Mouse (Mus musculus) retina, postnatal 7 days (tissue): ENCODE data around the gene Ralgapa2.
"Not testable (repeated sequence)": the region's sequence is repeated elsewhere in the genome, so short reads cannot be mapped to it uniquely, and the experiment has no call there.

Experiments
- DNase-seq: peaks from one replicate; pipeline ENCODE4 v3.0.0-alpha.2; 2012; ENCODE audit warnings: low read depth, low spot score

Gene Ralgapa2

GRCm38 (mm10) chr2:146499111-146499510, 13.0 kb downstream of the Ralgapa2 start:
- DNase-seq = no peak

- no peak for DNase-seq
Measured at GRCm38 (mm10) chr2:146498298-146498697, 13.8 kb downstream of the Ralgapa2 start.

GRCm38 (mm10) chr2:146496995-146497394, 15.1 kb downstream of the Ralgapa2 start:
- no peak for DNase-seq

GRCm38 (mm10) chr2:146495781-146496180, 16.4 kb downstream of the Ralgapa2 start:
- no peak for DNase-seq

- DNase-seq = no peak
Measured at GRCm38 (mm10) chr2:146493354-146493946, 18.7 kb downstream of the Ralgapa2 start.

- DNase-seq = no peak
Measured at GRCm38 (mm10) chr2:146491830-146492610, 20.1 kb downstream of the Ralgapa2 start.

- no peak for DNase-seq
Measured at GRCm38 (mm10) chr2:146490926-146491325, 21.2 kb downstream of the Ralgapa2 start.

GRCm38 (mm10) chr2:146488291-146488690, 23.9 kb downstream of the Ralgapa2 start:
- DNase-seq = no peak

- no peak for DNase-seq
Measured at GRCm38 (mm10) chr2:146482859-146483258, 29.3 kb downstream of the Ralgapa2 start.

- DNase-seq = no peak
Measured at GRCm38 (mm10) chr2:146477491-146477890, 34.7 kb downstream of the Ralgapa2 start.

GRCm38 (mm10) chr2:146476428-146476972, 35.6 kb downstream of the Ralgapa2 start:
- DNase-seq = no peak

- no peak for DNase-seq
Measured at GRCm38 (mm10) chr2:146476001-146476400, 36.1 kb downstream of the Ralgapa2 start.

- no peak for DNase-seq
Measured at GRCm38 (mm10) chr2:146470947-146471346, 41.2 kb downstream of the Ralgapa2 start.

- DNase-seq = peak; percentile 25
Measured at GRCm38 (mm10) chr2:146469707-146470420, 42.3 kb downstream of the Ralgapa2 start.

GRCm38 (mm10) chr2:146468898-146469297, 43.2 kb downstream of the Ralgapa2 start:
- DNase-seq = no peak

GRCm38 (mm10) chr2:146468016-146468415, 44.1 kb downstream of the Ralgapa2 start:
- no peak for DNase-seq

GRCm38 (mm10) chr2:146466811-146467210, 45.3 kb downstream of the Ralgapa2 start:
- DNase-seq = not testable (repeated sequence)

GRCm38 (mm10) chr2:146457494-146457893, 54.6 kb downstream of the Ralgapa2 start:
- DNase-seq = no peak

GRCm38 (mm10) chr2:146456612-146457011, 55.5 kb downstream of the Ralgapa2 start:
- no peak for DNase-seq

- no peak for DNase-seq
Measured at GRCm38 (mm10) chr2:146456062-146456461, 56.1 kb downstream of the Ralgapa2 start.

- no peak for DNase-seq
Measured at GRCm38 (mm10) chr2:146444009-146444408, 68.1 kb downstream of the Ralgapa2 start.

- no peak for DNase-seq
Measured at GRCm38 (mm10) chr2:146443291-146443875, 68.8 kb downstream of the Ralgapa2 start.
